ENCODE assay signal across 22 mouse cellular contexts in the genomic region with DNA sequence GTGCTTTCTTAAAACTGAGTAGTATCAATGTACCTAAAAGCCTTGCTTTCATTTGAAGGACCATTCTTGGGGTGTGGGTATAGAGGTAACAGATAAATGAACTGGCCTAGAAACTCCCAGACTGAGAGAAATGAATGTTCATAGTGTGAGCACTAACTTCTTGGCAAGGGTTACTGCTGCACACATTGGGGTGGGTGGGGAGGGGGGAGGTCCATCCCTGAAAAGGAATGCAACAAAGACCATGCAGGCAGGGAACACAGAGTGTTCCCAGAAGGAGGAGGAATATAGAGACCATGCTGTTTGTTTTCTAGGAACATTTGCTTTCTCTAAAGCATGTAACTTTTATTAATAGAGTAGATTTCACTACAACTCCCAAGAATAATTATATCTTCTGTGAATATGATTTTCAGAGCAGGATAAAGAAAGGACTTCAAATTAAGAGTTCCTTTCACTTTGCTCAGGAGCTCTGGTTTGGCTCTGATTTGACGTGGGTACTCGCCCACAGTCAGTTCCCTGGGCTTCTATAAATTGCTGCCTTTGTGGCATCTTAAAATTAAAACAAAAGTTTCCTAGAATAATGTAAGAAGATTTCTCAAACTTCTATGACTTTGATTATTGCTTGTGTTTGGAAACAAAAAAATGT.
A peak's percentile ranks its signal among the peaks of the same experiment; 100 is the strongest.
DNase-seq lines count a peak whose midpoint lies in the region; ATAC-seq and TF ChIP-seq lines count a peak whose summit lies in the region.
"Had no signal": no experiment of that assay in that cellular context is flagged by ENCODE, and none has a peak within 500 bp of the region (broad histone marks: within the 10 kb centered on the region; RNA-seq: fewer than 3 reads in every experiment).

No protein-coding gene starts in this region.

- no peaks in the 10 kb centered on the region for H3K27me3 ChIP-seq in embryonic facial prominence, embryonic 14.5 days (replicated peaks; ENCODE audit: control insufficient read depth, insufficient read depth, low read length)
- no peaks in the 10 kb centered on the region for H3K27me3 ChIP-seq in embryonic facial prominence, embryonic 10.5 days (replicated peaks; ENCODE audit: low read depth, poor library complexity, severe bottlenecking)
- H3K27me3 ChIP-seq in intestine, embryonic 15.5 days (replicated peaks), result no peaks in the 10 kb centered on the region
- H3K27me3 ChIP-seq: heart, embryonic 13.5 days; megakaryocyte, embryonic 14.5 days; midbrain, embryonic 15.5 days; neural tube, embryonic 12.5 days had no signal

- no peak overlapping the region for H3K9ac ChIP-seq in embryonic facial prominence, embryonic 14.5 days (ENCODE audit: low read depth, low read length)
- no peak overlapping the region for H3K9ac ChIP-seq in intestine, embryonic 15.5 days
- H3K9ac ChIP-seq: heart, embryonic 13.5 days; liver, postnatal 0 days; midbrain, embryonic 15.5 days; neural tube, embryonic 12.5 days had no signal

- no peak for ATAC-seq in embryonic facial prominence, embryonic 14.5 days (ENCODE audit: low read depth)
- ATAC-seq in intestine, embryonic 15.5 days, result no peak
- ATAC-seq: intestine, postnatal 0 days; liver, postnatal 0 days; midbrain, embryonic 15.5 days had no signal

- H3K4me1 ChIP-seq in embryonic facial prominence, embryonic 14.5 days (ENCODE audit: control insufficient read depth, insufficient read depth, low read length), result no peaks in the 10 kb centered on the region
- no peaks in the 10 kb centered on the region for H3K4me1 ChIP-seq in embryonic facial prominence, embryonic 10.5 days
- H3K4me1 ChIP-seq in intestine, embryonic 15.5 days (replicated peaks), result no peaks in the 10 kb centered on the region
- H3K4me1 ChIP-seq: heart, embryonic 13.5 days; megakaryocyte, embryonic 14.5 days; midbrain, embryonic 15.5 days; neural tube, embryonic 12.5 days had no signal

- H3K4me2 ChIP-seq in embryonic facial prominence, embryonic 14.5 days (ENCODE audit: low read depth, low read length), result no peak overlapping the region
- H3K4me2 ChIP-seq in intestine, embryonic 15.5 days (replicated peaks), result no peak overlapping the region
- H3K4me2 ChIP-seq: heart, embryonic 13.5 days; midbrain, embryonic 15.5 days; neural tube, embryonic 12.5 days had no signal

- no peak for TF ChIP-seq CTCF in layer of hippocampus, adult 2 months (conservative IDR thresholded peaks at IDR 0.05)

- WGBS in embryonic facial prominence, embryonic 14.5 days, result 65% methylated on average over 2 of the region's 2 CpGs
- 73% methylated on average over 2 of the region's 2 CpGs for WGBS in embryonic facial prominence, embryonic 10.5 days
- WGBS in intestine, embryonic 15.5 days, result 57% methylated on average over 2 of the region's 2 CpGs

- no peak overlapping the region for H3K4me3 ChIP-seq in embryonic facial prominence, embryonic 14.5 days (ENCODE audit: low read depth, low read length)
- H3K4me3 ChIP-seq in embryonic facial prominence, embryonic 10.5 days, result no peak overlapping the region
- no peak overlapping the region for H3K4me3 ChIP-seq in layer of hippocampus, adult 2 months
- H3K4me3 ChIP-seq in intestine, embryonic 15.5 days (replicated peaks), result no peak overlapping the region
- H3K4me3 ChIP-seq: heart, embryonic 13.5 days; megakaryocyte, embryonic 14.5 days; midbrain, embryonic 15.5 days; neural tube, embryonic 12.5 days had no signal

- no peaks in the 10 kb centered on the region for H3K36me3 ChIP-seq in embryonic facial prominence, embryonic 14.5 days (ENCODE audit: control insufficient read depth, insufficient read depth, low read length)
- H3K36me3 ChIP-seq in embryonic facial prominence, embryonic 10.5 days (replicated peaks), result no peaks in the 10 kb centered on the region
- no peaks in the 10 kb centered on the region for H3K36me3 ChIP-seq in intestine, embryonic 15.5 days
- H3K36me3 ChIP-seq: heart, embryonic 13.5 days; midbrain, embryonic 15.5 days; neural tube, embryonic 12.5 days had no signal

- no peak overlapping the region for H3K27ac ChIP-seq in embryonic facial prominence, embryonic 14.5 days (replicated peaks; ENCODE audit: low read depth, low read length)
- H3K27ac ChIP-seq in embryonic facial prominence, embryonic 10.5 days (replicated peaks), result no peak overlapping the region
- peak overlapping the region; percentile 23; the same call in 1 of the 2 replicates for H3K27ac ChIP-seq in layer of hippocampus, adult 2 months
- H3K27ac ChIP-seq in intestine, embryonic 15.5 days, result no peak overlapping the region
- H3K27ac ChIP-seq: heart, embryonic 13.5 days; midbrain, embryonic 15.5 days; neural tube, embryonic 12.5 days had no signal

- H3K9me3 ChIP-seq in embryonic facial prominence, embryonic 14.5 days (ENCODE audit: control insufficient read depth, low read length), result no peaks in the 10 kb centered on the region
- no peaks in the 10 kb centered on the region for H3K9me3 ChIP-seq in embryonic facial prominence, embryonic 10.5 days
- no peaks in the 10 kb centered on the region for H3K9me3 ChIP-seq in intestine, embryonic 15.5 days
- H3K9me3 ChIP-seq: heart, embryonic 13.5 days; midbrain, embryonic 15.5 days; neural tube, embryonic 12.5 days had no signal

- peak; percentile 8 for DNase-seq in embryonic facial prominence, embryonic 14.5 days (ENCODE audit: low spot score)
- no peak for DNase-seq in embryonic facial prominence, embryonic 10.5 days (ENCODE audit: low spot score)
- no peak for DNase-seq in layer of hippocampus, adult 2 months (ENCODE audit: low spot score in 2 of 2)
- no peak for DNase-seq in layer of hippocampus, adult 11-12 months (ENCODE audit: low spot score)
- DNase-seq in testis, postnatal 14 days (ENCODE audit: low spot score), result peak; percentile 15
- DNase-seq in testis, postnatal 10 days (ENCODE audit: low spot score), result no peak
- no peak for DNase-seq in cerebellum, postnatal 36 days
- DNase-seq: cerebellum, postnatal 14 days; heart, postnatal 36 days; kidney, postnatal 10 days; layer of hippocampus, adult 9-11 months; liver; liver, postnatal 0 days; lung, postnatal 14 days; spleen, adult 18-20 months; thymus, postnatal 25 days had no signal

Comparison
In these comparisons a context has a peak if more than half of its experiments do, and no peak if none do; other contexts are left out.
1. DNase-seq: peak in embryonic facial prominence, embryonic 14.5 days (single experiment) and testis, postnatal 14 days (single experiment); none in embryonic facial prominence, embryonic 10.5 days (single experiment), layer of hippocampus, adult 2 months (0 of 2), layer of hippocampus, adult 11-12 months (single experiment), testis, postnatal 10 days (single experiment) and cerebellum, postnatal 36 days (0 of 2).